Mouse (Mus musculus) hindbrain, embryonic 12.5 days (tissue): ENCODE results near the gene Sgsh. TPM values are rescaled to one million over a fixed set of nuclear protein-coding genes. Genes with fewer than 3 reads are reported as not detected.

Experiments used
- ATAC-seq: fragments of 200-750 bp; cut with Nextera tagmentation; 2 replicates; pipeline ENCODE4 v1.8.0; 2017; ENCODE audit warnings: moderate TSS enrichment; ENCODE audit not compliant: low FRiP score
- H3K27ac ChIP-seq: fragments of 300-500 bp; sonication (generic); 2 replicates; pipeline ENCODE4 v1.5.1; 2016; ENCODE audit warnings: mild to moderate bottlenecking
- H3K27me3 ChIP-seq: fragments of 300-500 bp; sonication (generic); 2 replicates; pipeline ENCODE4 v1.6.1; 2016; ENCODE audit warnings: mild to moderate bottlenecking
- H3K36me3 ChIP-seq: fragments of 300-500 bp; sonication (generic); 2 replicates; pipeline ENCODE4 v1.6.1; 2016; ENCODE audit warnings: mild to moderate bottlenecking
- H3K4me1 ChIP-seq: fragments of 300-500 bp; sonication (generic); 2 replicates; pipeline ENCODE4 v1.6.1; 2016
- H3K4me2 ChIP-seq: fragments of 300-500 bp; sonication (generic); replicated peaks from 2 replicates; pipeline ENCODE4 v1.6.1; 2016; ENCODE audit warnings: mild to moderate bottlenecking
- H3K4me3 ChIP-seq: fragments of 300-500 bp; sonication (generic); 2 replicates; pipeline ENCODE4 v1.5.1; 2016; ENCODE audit warnings: mild to moderate bottlenecking
- H3K9ac ChIP-seq: fragments of 300-500 bp; sonication (generic); 2 replicates; pipeline ENCODE4 v1.6.1; 2016; ENCODE audit warnings: mild to moderate bottlenecking, moderate library complexity
- H3K9me3 ChIP-seq: fragments of 300-500 bp; sonication (generic); replicated peaks from 2 replicates; pipeline ENCODE4 v1.6.1; 2016; ENCODE audit warnings: mild to moderate bottlenecking
- WGBS: fragments of 180-500 bp; shearing (Covaris S2); methylation state at CpG from one replicate; pipeline ENCODE4 v1.1.7; 2016; 5-methylcytosine and 5-hydroxymethylcytosine counted together
- polyA plus RNA-seq: library from polyadenylated mRNA; unstranded; fragments of >200 nt; fragmentation: Nextera tagmentation; extraction: Ambion mirVana; gene quantifications from 2 replicates; pipeline ENCODE4 v1.2.1, GENCODE M21; 2016

Gene Sgsh
- polyA plus RNA-seq, 1 experiment from 2014 or later = 4.4 TPM

DNA sequence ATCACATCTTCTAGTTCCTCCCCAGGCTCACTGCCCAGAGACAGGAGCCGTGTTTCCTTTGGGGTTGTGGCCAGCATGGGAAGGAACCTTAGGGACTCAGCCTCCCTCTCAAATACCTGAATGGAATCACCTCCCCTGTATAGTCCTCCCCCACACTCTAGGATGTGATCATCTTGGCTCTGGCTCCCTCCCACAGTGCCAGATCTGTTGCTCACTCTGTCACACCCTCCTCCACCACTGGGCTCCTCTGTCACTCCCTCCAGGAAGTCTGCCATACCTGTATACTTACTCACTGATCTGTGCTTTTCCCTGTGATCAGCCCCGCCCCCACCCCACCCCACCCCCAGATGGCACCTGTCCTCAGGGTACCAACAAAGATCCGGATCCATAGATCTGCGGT lies 24.7 kb downstream of the Sgsh start:
- 63% methylated on average over 4 of the region's 4 CpGs for WGBS
- Histone ChIP-seq H3K9me3 (no peaks in the 10 kb centered on the region), H3K9ac (no peak overlapping the region), H3K27me3 (no peaks in the 10 kb centered on the region; the same call in 1 of the 2 replicates), H3K4me3 (no peak overlapping the region), H3K27ac (no peak overlapping the region), H3K4me1 (no peaks in the 10 kb centered on the region), H3K4me2 (no peak overlapping the region), H3K36me3 (no peaks in the 10 kb centered on the region)
- ATAC-seq = no peak

DNA sequence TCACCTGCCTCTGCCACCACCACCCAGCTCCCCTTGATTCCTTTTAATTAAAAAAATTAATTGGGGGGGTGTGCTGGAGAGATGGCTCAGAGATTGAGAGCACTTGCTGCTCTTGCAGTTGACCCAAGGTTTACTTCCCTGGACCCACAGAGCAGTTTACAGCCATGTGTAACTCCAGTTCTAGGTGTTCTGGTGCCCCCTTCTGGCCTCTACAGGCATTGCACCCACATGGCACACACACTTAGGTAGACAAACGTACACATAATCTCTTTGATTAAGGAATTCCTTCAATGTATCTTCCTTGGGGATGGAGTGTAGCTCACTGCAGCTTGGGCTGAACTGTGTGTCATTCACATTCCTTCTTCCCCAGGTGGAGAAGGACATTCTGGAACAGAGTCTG lies 30.3 kb downstream of the Sgsh start:
- no peak overlapping the region for H3K27ac ChIP-seq
- no peak for ATAC-seq
- WGBS = 69% methylated on average over 1 of the region's 1 CpGs
- no peaks in the 10 kb centered on the region for H3K36me3 ChIP-seq
- no peaks in the 10 kb centered on the region for H3K27me3 ChIP-seq
- H3K4me2 ChIP-seq = no peak overlapping the region
- H3K9me3 ChIP-seq = no peaks in the 10 kb centered on the region
- H3K9ac ChIP-seq = no peak overlapping the region
- no peak overlapping the region for H3K4me3 ChIP-seq
- H3K4me1 ChIP-seq = no peaks in the 10 kb centered on the region

DNA sequence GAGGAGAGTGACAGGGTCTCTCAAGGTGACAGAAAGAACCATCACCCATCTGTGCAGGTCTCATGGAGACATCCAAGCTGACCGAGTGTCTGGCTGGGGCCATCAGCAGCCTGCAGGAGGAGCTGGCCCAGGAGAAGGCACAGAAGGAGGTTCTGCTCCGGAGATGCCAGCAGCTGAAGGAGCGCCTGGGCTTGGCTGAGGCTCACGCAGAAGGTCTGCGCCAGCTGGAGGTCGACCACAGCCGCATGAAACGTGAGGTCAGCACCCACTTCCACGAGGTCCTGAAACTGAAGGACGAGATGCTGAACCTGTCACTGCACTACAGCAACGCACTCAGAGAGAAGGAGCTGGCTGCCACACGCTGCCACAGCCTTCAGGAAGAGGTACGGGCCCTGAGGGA lies 32.8 kb downstream of the Sgsh start:
- Histone ChIP-seq H3K9me3 (no peaks in the 10 kb centered on the region), H3K9ac (no peak overlapping the region), H3K4me2 (no peak overlapping the region), H3K4me3 (no peak overlapping the region), H3K27ac (no peak overlapping the region), H3K27me3 (no peaks in the 10 kb centered on the region), H3K4me1 (no peaks in the 10 kb centered on the region), H3K36me3 (no peaks in the 10 kb centered on the region)
- WGBS = 81% methylated on average over 13 of the region's 13 CpGs
- no peak for ATAC-seq

- H3K9ac ChIP-seq = no peak overlapping the region
Observed at GRCm38 (mm10) chr11:119316720-119317119, 38.6 kb downstream of the Sgsh start.

GRCm38 (mm10) chr11:119314252-119314936 lies 40.9 kb downstream of the Sgsh start:
- Histone ChIP-seq H3K4me2 (no peak overlapping the region), H3K27me3 (peaks cover 8% of the 10 kb centered on the region), H3K9me3 (no peaks in the 10 kb centered on the region), H3K36me3 (no peaks in the 10 kb centered on the region), H3K4me1 (no peaks in the 10 kb centered on the region), H3K9ac (no peak overlapping the region), H3K4me3 (no peak overlapping the region), H3K27ac (no peak overlapping the region)
- WGBS = 86% methylated on average over 17 of the region's 17 CpGs
- no peak for ATAC-seq

More at GRCm38 (mm10) chr11:119316720-119317119, 38.6 kb downstream of the Sgsh start:
- no peak overlapping the region for H3K4me3 ChIP-seq
- no peaks in the 10 kb centered on the region for H3K4me1 ChIP-seq
- H3K27me3 ChIP-seq = no peaks in the 10 kb centered on the region
- no peak overlapping the region for H3K27ac ChIP-seq
- WGBS = 94% methylated on average over 4 of the region's 4 CpGs
- no peaks in the 10 kb centered on the region for H3K36me3 ChIP-seq
- ATAC-seq = no peak
- H3K9me3 ChIP-seq = no peaks in the 10 kb centered on the region
- H3K4me2 ChIP-seq = no peak overlapping the region

GRCm38 (mm10) chr11:119310621-119311020 lies 44.7 kb downstream of the Sgsh start:
- Histone ChIP-seq H3K4me1 (no peaks in the 10 kb centered on the region; the same call in 1 of the 2 replicates), H3K4me3 (no peak overlapping the region), H3K27me3 (peaks cover 8% of the 10 kb centered on the region), H3K4me2 (no peak overlapping the region), H3K9me3 (no peaks in the 10 kb centered on the region), H3K9ac (no peak overlapping the region), H3K36me3 (no peaks in the 10 kb centered on the region), H3K27ac (no peak overlapping the region)
- 18% methylated on average over 10 of the region's 10 CpGs for WGBS
- no peak for ATAC-seq

GRCm38 (mm10) chr11:119307916-119308315 lies 47.4 kb downstream of the Sgsh start:
- Histone ChIP-seq H3K4me2 (no peak overlapping the region), H3K4me1 (no peaks in the 10 kb centered on the region; the same call in 1 of the 2 replicates), H3K9ac (no peak overlapping the region), H3K27ac (no peak overlapping the region), H3K4me3 (no peak overlapping the region), H3K27me3 (peaks cover 23% of the 10 kb centered on the region), H3K9me3 (no peaks in the 10 kb centered on the region), H3K36me3 (no peaks in the 10 kb centered on the region)
- ATAC-seq = no peak
- WGBS = 37% methylated on average over 11 of the region's 11 CpGs

GRCm38 (mm10) chr11:119307658-119307867 lies 47.8 kb downstream of the Sgsh start, which contains the start of gene Card14:
Gene Card14 (plus strand): TSS chr11:119307768.
- 45% methylated on average over 1 of the region's 1 CpGs for WGBS
- H3K27me3 ChIP-seq = peaks cover 23% of the 10 kb centered on the region
- no peak for ATAC-seq
- no peak within 1 kb of the TSS for H3K27ac ChIP-seq
- H3K4me2 ChIP-seq = no peak within 1 kb of the TSS
- H3K9ac ChIP-seq = no peak within 1 kb of the TSS
- no peaks in the 10 kb centered on the region for H3K36me3 ChIP-seq
- no peak within 1 kb of the TSS for H3K4me3 ChIP-seq
- no peaks in the 10 kb centered on the region; the same call in 1 of the 2 replicates for H3K4me1 ChIP-seq
- H3K9me3 ChIP-seq = no peaks in the 10 kb centered on the region

- peaks cover 23% of the 10 kb centered on the region for H3K27me3 ChIP-seq
- H3K36me3 ChIP-seq = no peaks in the 10 kb centered on the region
- no peak overlapping the region for H3K4me3 ChIP-seq
- H3K9ac ChIP-seq = no peak overlapping the region
- 67% methylated on average over 13 of the region's 13 CpGs for WGBS
- H3K4me2 ChIP-seq = no peak overlapping the region
- no peak for ATAC-seq
- H3K9me3 ChIP-seq = no peaks in the 10 kb centered on the region
- no peak overlapping the region for H3K27ac ChIP-seq
- no peaks in the 10 kb centered on the region; the same call in 1 of the 2 replicates for H3K4me1 ChIP-seq
Observed at GRCm38 (mm10) chr11:119306762-119307657, 48.3 kb downstream of the Sgsh start.

GRCm38 (mm10) chr11:119304904-119305712 lies 50.2 kb downstream of the Sgsh start:
- Histone ChIP-seq H3K36me3 (no peaks in the 10 kb centered on the region), H3K4me3 (no peak overlapping the region), H3K9me3 (no peaks in the 10 kb centered on the region), H3K4me1 (peaks cover 7% of the 10 kb centered on the region), H3K4me2 (no peak overlapping the region), H3K27me3 (peaks cover 16% of the 10 kb centered on the region), H3K27ac (no peak overlapping the region), H3K9ac (no peak overlapping the region)
- ATAC-seq = no peak
- WGBS = 43% methylated on average over 16 of the region's 16 CpGs

GRCm38 (mm10) chr11:119300986-119301385 lies 54.4 kb downstream of the Sgsh start:
- no peak for ATAC-seq
- H3K9ac ChIP-seq = no peak overlapping the region

More at GRCm38 (mm10) chr11:119300986-119301385, 54.4 kb downstream of the Sgsh start:
- no peak overlapping the region for H3K4me3 ChIP-seq
- peaks cover 15% of the 10 kb centered on the region for H3K27me3 ChIP-seq
- H3K4me2 ChIP-seq = peak overlapping the region; percentile 67
- 41% methylated on average over 2 of the region's 2 CpGs for WGBS
- peaks cover 22% of the 10 kb centered on the region for H3K36me3 ChIP-seq
- H3K4me1 ChIP-seq = peaks cover 20% of the 10 kb centered on the region
- no peaks in the 10 kb centered on the region for H3K9me3 ChIP-seq
- no peak overlapping the region for H3K27ac ChIP-seq
